Mouse (Mus musculus) erythroblast, embryonic 14.5 days (primary cell): ENCODE results near the gene Dnajc8.

ENCODE experiments used
- GATA1 ChIP-seq: IDR thresholded peaks from 2 replicates; pipeline ENCODE4 v1.6.1; 2012; ENCODE audit warnings: low read length, inconsistent platforms, mixed read lengths
- TAL1 ChIP-seq: IDR thresholded peaks from 3 replicates; pipeline ENCODE4 v1.6.1; 2012; ENCODE audit warnings: low read length, inconsistent platforms, mixed read lengths

DNA sequence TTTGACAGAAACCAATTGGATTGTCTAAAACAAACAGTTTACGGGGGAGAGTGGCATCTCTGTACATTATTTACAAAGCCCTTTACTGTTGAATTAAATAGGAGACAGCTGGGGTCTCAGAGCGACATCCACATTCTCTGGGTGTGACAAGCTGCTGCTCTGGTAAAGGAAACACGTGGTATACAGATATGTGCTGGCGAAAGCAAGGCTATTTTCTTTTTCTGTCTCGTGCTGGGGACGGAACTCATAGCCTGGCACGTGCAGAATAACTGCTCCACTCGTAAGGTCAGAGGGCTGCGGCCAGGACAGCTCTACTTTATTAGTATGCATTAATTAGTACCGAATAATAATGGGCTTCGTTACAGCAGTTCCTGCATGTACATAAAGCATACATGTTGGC is 38.0 kb downstream of the Dnajc8 start:
- no peak for TF ChIP-seq GATA1
- no peak for TF ChIP-seq TAL1
